Mouse (Mus musculus) limb, embryonic 15.5 days (tissue): ENCODE data around the gene Rab3il1. TPM values are rescaled to one million over a fixed set of nuclear protein-coding genes. Genes with fewer than 3 reads are reported as not detected.
"Not testable (repeated sequence)": the region's sequence is repeated elsewhere in the genome, so short reads cannot be mapped to it uniquely, and the experiment has no call there.

Source experiments
- ATAC-seq: fragments of 200-750 bp; cut with Nextera tagmentation; 2 replicates; pipeline ENCODE4 v1.8.0; 2017; ENCODE audit warnings: low read depth, moderate TSS enrichment; ENCODE audit not compliant: insufficient number of reproducible peaks, low FRiP score, low TSS enrichment
- H3K27ac ChIP-seq: fragments of 300-500 bp; sonication (generic); 2 replicates; pipeline ENCODE4 v1.5.1; 2015; ENCODE audit warnings: moderate library complexity, mild to moderate bottlenecking, inconsistent platforms
- H3K27me3 ChIP-seq: fragments of 300-500 bp; sonication (generic); 2 replicates; pipeline ENCODE4 v1.6.1; 2015; ENCODE audit warnings: inconsistent platforms
- H3K36me3 ChIP-seq: fragments of 300-500 bp; sonication (generic); 2 replicates; pipeline ENCODE4 v1.6.1; 2015; ENCODE audit warnings: inconsistent platforms
- H3K4me1 ChIP-seq: fragments of 300-500 bp; sonication (generic); 2 replicates; pipeline ENCODE4 v1.6.1; 2015; ENCODE audit warnings: inconsistent platforms
- H3K4me2 ChIP-seq: fragments of 300-500 bp; sonication (generic); 2 replicates; pipeline ENCODE4 v1.6.1; 2015; ENCODE audit warnings: mild to moderate bottlenecking, inconsistent platforms
- H3K4me3 ChIP-seq: fragments of 300-500 bp; sonication (generic); 2 replicates; pipeline ENCODE4 v1.5.1; 2015; ENCODE audit warnings: mild to moderate bottlenecking, inconsistent platforms
- H3K9ac ChIP-seq: fragments of 300-500 bp; sonication (generic); 2 replicates; pipeline ENCODE4 v1.6.1; 2015; ENCODE audit warnings: inconsistent platforms
- H3K9me3 ChIP-seq: fragments of 300-500 bp; sonication (generic); 2 replicates; pipeline ENCODE4 v1.6.1; 2016; ENCODE audit warnings: inconsistent platforms
- WGBS: fragments of 180-500 bp; shearing (Covaris S2); methylation state at CpG from one replicate; pipeline ENCODE4 v1.1.7; 2015; 5-methylcytosine and 5-hydroxymethylcytosine counted together
- polyA plus RNA-seq: library from polyadenylated mRNA; unstranded; fragments of >200 nt; fragmentation: Nextera tagmentation; extraction: Ambion mirVana; gene quantifications from 2 replicates; pipeline ENCODE4 v1.2.1, GENCODE M21; 2015

The Rab3il1 gene
- polyA plus RNA-seq, 1 experiment from 2014 or later, result 45.1 TPM

- 76% methylated on average over 10 of the region's 10 CpGs for whole genome bisulfite sequencing
- no peak overlapping the region for H3K9ac ChIP-seq
- H3K36me3 ChIP-seq, result no peaks in the 10 kb centered on the region
- H3K4me1 ChIP-seq, result peaks cover 3% of the 10 kb centered on the region; the same call in 1 of the 2 replicates
- H3K4me3 ChIP-seq, result no peak overlapping the region
- no peak overlapping the region for H3K4me2 ChIP-seq
- no peaks in the 10 kb centered on the region for H3K9me3 ChIP-seq
- no peak for ATAC-seq
- no peak overlapping the region for H3K27ac ChIP-seq
- H3K27me3 ChIP-seq, result no peaks in the 10 kb centered on the region
Observed at GRCm38 (mm10) chr19:9968081-9968787, 33.2 kb upstream of the Rab3il1 start.

GRCm38 (mm10) chr19:9974853-9975252, 26.6 kb upstream of the Rab3il1 start:
- not testable (repeated sequence) for H3K4me2 ChIP-seq, H3K4me3 ChIP-seq, ATAC-seq, H3K9ac ChIP-seq, H3K36me3 ChIP-seq, H3K27me3 ChIP-seq, H3K9me3 ChIP-seq, H3K27ac ChIP-seq
- WGBS, result 43% methylated on average over 2 of the region's 2 CpGs
- H3K4me1 ChIP-seq, result peaks cover 11% of the 10 kb centered on the region; the same call in 1 of the 2 replicates

- no peaks in the 10 kb centered on the region for H3K27me3 ChIP-seq
- H3K9me3 ChIP-seq, result no peaks in the 10 kb centered on the region
- no peak overlapping the region for H3K27ac ChIP-seq
- no peaks in the 10 kb centered on the region for H3K36me3 ChIP-seq
- ATAC-seq, result no peak
- 85% methylated on average over 10 of the region's 10 CpGs for WGBS
- no peak overlapping the region for H3K9ac ChIP-seq
- no peak overlapping the region for H3K4me3 ChIP-seq
- H3K4me2 ChIP-seq, result no peak overlapping the region
- peaks cover 19% of the 10 kb centered on the region; the same call in 1 of the 2 replicates for H3K4me1 ChIP-seq
Observed at GRCm38 (mm10) chr19:9977085-9977484, 24.4 kb upstream of the Rab3il1 start.

- 46% methylated on average over 5 of the region's 5 CpGs for WGBS
- Histone ChIP-seq H3K27ac (peak overlapping the region; percentile 47), H3K9me3 (no peaks in the 10 kb centered on the region), H3K4me1 (peaks cover 22% of the 10 kb centered on the region), H3K36me3 (no peaks in the 10 kb centered on the region), H3K4me3 (no peak overlapping the region), H3K9ac (no peak overlapping the region), H3K4me2 (no peak overlapping the region), H3K27me3 (no peaks in the 10 kb centered on the region)
- ATAC-seq, result no peak
Observed at GRCm38 (mm10) chr19:9978431-9978951, 23.0 kb upstream of the Rab3il1 start.

- Histone ChIP-seq H3K4me1 (peaks cover 29% of the 10 kb centered on the region), H3K4me2 (no peak overlapping the region), H3K9me3 (no peaks in the 10 kb centered on the region), H3K27ac (peak overlapping the region; percentile 47), H3K4me3 (no peak overlapping the region), H3K36me3 (peaks cover 3% of the 10 kb centered on the region), H3K27me3 (no peaks in the 10 kb centered on the region), H3K9ac (no peak overlapping the region)
- WGBS, result 73% methylated on average over 2 of the region's 2 CpGs
- no peak for ATAC-seq
Observed at GRCm38 (mm10) chr19:9979156-9979555, 22.3 kb upstream of the Rab3il1 start.

GRCm38 (mm10) chr19:9980258-9980657, 21.2 kb upstream of the Rab3il1 start, which contains the start of gene Fth1:
Gene Fth1, plus strand, starts transcription at chr19:9980598.
- no peak within 1 kb of the TSS for H3K4me3 ChIP-seq
- no peak within 1 kb of the TSS for H3K27ac ChIP-seq
- no peak within 1 kb of the TSS for H3K9ac ChIP-seq
- H3K9me3 ChIP-seq, result no peaks in the 10 kb centered on the region
- 83% methylated on average over 4 of the region's 4 CpGs for WGBS
- H3K36me3 ChIP-seq, result peaks cover 14% of the 10 kb centered on the region
- peaks cover 31% of the 10 kb centered on the region for H3K4me1 ChIP-seq
- no peak within 1 kb of the TSS for H3K4me2 ChIP-seq
- no peaks in the 10 kb centered on the region for H3K27me3 ChIP-seq
- ATAC-seq, result no peak

- peak overlapping the region; percentile 51; the same call in 1 of the 2 replicates for H3K9ac ChIP-seq
- WGBS, result 71% methylated on average over 4 of the region's 4 CpGs
Observed at GRCm38 (mm10) chr19:9981621-9982020, 19.8 kb upstream of the Rab3il1 start.

GRCm38 (mm10) chr19:9982151-9982851, 19.2 kb upstream of the Rab3il1 start:
- peaks cover 34% of the 10 kb centered on the region for H3K4me1 ChIP-seq
- H3K27ac ChIP-seq, result peak overlapping the region; percentile 98
- ATAC-seq, result peak; percentile 98
- H3K4me2 ChIP-seq, result peak overlapping the region; percentile 72
- under 1% methylated on average over 59 of the region's 59 CpGs for WGBS
- H3K4me3 ChIP-seq, result peak overlapping the region; percentile 89
- peak overlapping the region; percentile 92 for H3K9ac ChIP-seq
- H3K27me3 ChIP-seq, result no peaks in the 10 kb centered on the region
- H3K36me3 ChIP-seq, result peaks cover 24% of the 10 kb centered on the region
- no peaks in the 10 kb centered on the region for H3K9me3 ChIP-seq

More at GRCm38 (mm10) chr19:9981621-9982020, 19.8 kb upstream of the Rab3il1 start:
- no peaks in the 10 kb centered on the region for H3K9me3 ChIP-seq
- H3K4me3 ChIP-seq, result peak overlapping the region; percentile 89
- H3K27me3 ChIP-seq, result no peaks in the 10 kb centered on the region
- H3K27ac ChIP-seq, result peak overlapping the region; percentile 98
- ATAC-seq, result no peak
- H3K36me3 ChIP-seq, result peaks cover 24% of the 10 kb centered on the region
- peak overlapping the region; percentile 72 for H3K4me2 ChIP-seq
- peaks cover 31% of the 10 kb centered on the region for H3K4me1 ChIP-seq

- ATAC-seq, result peak; percentile 85
- Histone ChIP-seq H3K4me1 (peaks cover 36% of the 10 kb centered on the region), H3K27ac (peak overlapping the region; percentile 98), H3K9me3 (no peaks in the 10 kb centered on the region), H3K9ac (peak overlapping the region; percentile 92), H3K36me3 (peaks cover 24% of the 10 kb centered on the region), H3K4me3 (peak overlapping the region; percentile 89), H3K27me3 (no peaks in the 10 kb centered on the region), H3K4me2 (peak overlapping the region; percentile 72)
- WGBS, result under 1% methylated on average over 31 of the region's 31 CpGs
Observed at GRCm38 (mm10) chr19:9982852-9983542, 18.5 kb upstream of the Rab3il1 start.

- WGBS, result 86% methylated on average over 20 of the region's 20 CpGs
- no peak overlapping the region for H3K9ac ChIP-seq
- peak overlapping the region; percentile 72 for H3K4me2 ChIP-seq
Observed at GRCm38 (mm10) chr19:9984111-9985055, 17.1 kb upstream of the Rab3il1 start.

More at GRCm38 (mm10) chr19:9984111-9985055, 17.1 kb upstream of the Rab3il1 start:
- Histone ChIP-seq H3K9me3 (no peaks in the 10 kb centered on the region), H3K4me3 (peak overlapping the region; percentile 89), H3K36me3 (peaks cover 24% of the 10 kb centered on the region), H3K4me1 (peaks cover 26% of the 10 kb centered on the region), H3K27me3 (no peaks in the 10 kb centered on the region), H3K27ac (no peak overlapping the region)
- no peak for ATAC-seq
